Mouse (Mus musculus): Measurements from ENCODE around the gene Hist1h2bn. TPM values are rescaled to one million over a fixed set of nuclear protein-coding genes. Genes with fewer than 3 reads are reported as not detected.
A peak's percentile ranks its signal among the peaks of the same experiment; 100 is the strongest.
"Not testable (repeated sequence)": the region's sequence is repeated elsewhere in the genome, so short reads cannot be mapped to it uniquely, and the experiment has no call there.

The Hist1h2bn gene
- polyA plus RNA-seq, 1 experiment from 2014 or later: not detected

GRCm38 (mm10) chr13:21751417-21751816, 2.5 kb upstream of the Hist1h2bn start:
- H3K9me3 ChIP-seq (ENCODE audit: control insufficient read depth, low read length): no peaks in the 10 kb centered on the region
- no peak overlapping the region for H3K4me3 ChIP-seq (ENCODE audit: low read length)
- no peaks in the 10 kb centered on the region for H3K36me3 ChIP-seq (ENCODE audit: control insufficient read depth, insufficient read depth, low read length)
- H3K9ac ChIP-seq (ENCODE audit: low read depth, low read length): no peak overlapping the region
- no peak overlapping the region for H3K4me2 ChIP-seq (ENCODE audit: low read length)
- H3K4me1 ChIP-seq (ENCODE audit: control insufficient read depth, insufficient read depth, low read depth, low read length): peaks cover 18% of the 10 kb centered on the region
- no peaks in the 10 kb centered on the region for H3K27me3 ChIP-seq (replicated peaks; ENCODE audit: control insufficient read depth, insufficient read depth, low read length)
- H3K27ac ChIP-seq (ENCODE audit: low read depth, low read length): no peak overlapping the region
- no peak for ATAC-seq

GRCm38 (mm10) chr13:21751827-21752226, 2.1 kb upstream of the Hist1h2bn start:
- ATAC-seq: no peak
- Histone ChIP-seq H3K9ac (ENCODE audit: low read depth, low read length) (no peak overlapping the region), H3K36me3 (ENCODE audit: control insufficient read depth, insufficient read depth, low read length) (no peaks in the 10 kb centered on the region), H3K27me3 (replicated peaks; ENCODE audit: control insufficient read depth, insufficient read depth, low read length) (no peaks in the 10 kb centered on the region), H3K27ac (ENCODE audit: low read depth, low read length) (no peak overlapping the region), H3K4me1 (ENCODE audit: control insufficient read depth, insufficient read depth, low read depth, low read length) (peaks cover 18% of the 10 kb centered on the region), H3K4me2 (ENCODE audit: low read length) (no peak overlapping the region), H3K9me3 (ENCODE audit: control insufficient read depth, low read length) (no peaks in the 10 kb centered on the region), H3K4me3 (ENCODE audit: low read length) (no peak overlapping the region)
- WGBS: 80% methylated on average over 3 of the region's 3 CpGs

- WGBS: 50% methylated on average over 3 of the region's 3 CpGs
- H3K9ac ChIP-seq (ENCODE audit: low read depth, low read length): no peak overlapping the region
Observed at GRCm38 (mm10) chr13:21752356-21752755, 1.6 kb upstream of the Hist1h2bn start.

GRCm38 (mm10) chr13:21753051-21753523, 836 bp upstream of the Hist1h2bn start:
- Histone ChIP-seq H3K4me3 (ENCODE audit: low read length) (peak overlapping the region; percentile 48), H3K36me3 (ENCODE audit: control insufficient read depth, insufficient read depth, low read length) (no peaks in the 10 kb centered on the region), H3K27me3 (replicated peaks; ENCODE audit: control insufficient read depth, insufficient read depth, low read length) (no peaks in the 10 kb centered on the region), H3K4me1 (ENCODE audit: control insufficient read depth, insufficient read depth, low read depth, low read length) (peaks cover 18% of the 10 kb centered on the region), H3K9me3 (ENCODE audit: control insufficient read depth, low read length) (no peaks in the 10 kb centered on the region), H3K4me2 (ENCODE audit: low read length) (peak overlapping the region; percentile 82), H3K9ac (ENCODE audit: low read depth, low read length) (peak overlapping the region; percentile 63), H3K27ac (ENCODE audit: low read depth, low read length) (peak overlapping the region; percentile 88)
- ATAC-seq: no peak
- WGBS: 4% methylated on average over 10 of the region's 10 CpGs

More at GRCm38 (mm10) chr13:21752356-21752755, 1.6 kb upstream of the Hist1h2bn start:
- H3K36me3 ChIP-seq (ENCODE audit: control insufficient read depth, insufficient read depth, low read length): no peaks in the 10 kb centered on the region
- no peak overlapping the region for H3K27ac ChIP-seq (ENCODE audit: low read depth, low read length)
- no peak overlapping the region for H3K4me2 ChIP-seq (ENCODE audit: low read length)
- no peaks in the 10 kb centered on the region for H3K27me3 ChIP-seq (replicated peaks; ENCODE audit: control insufficient read depth, insufficient read depth, low read length)
- H3K4me1 ChIP-seq (ENCODE audit: control insufficient read depth, insufficient read depth, low read depth, low read length): peaks cover 18% of the 10 kb centered on the region
- no peak for ATAC-seq
- no peaks in the 10 kb centered on the region for H3K9me3 ChIP-seq (ENCODE audit: control insufficient read depth, low read length)
- no peak overlapping the region for H3K4me3 ChIP-seq (ENCODE audit: low read length)

GRCm38 (mm10) chr13:21754294-21755001, 525 bp downstream of the Hist1h2bn start:
- Histone ChIP-seq H3K9ac (ENCODE audit: low read depth, low read length) (peak overlapping the region; percentile 43), H3K27ac (ENCODE audit: low read depth, low read length) (peak overlapping the region; percentile 77), H3K4me3 (ENCODE audit: low read length) (peak overlapping the region; percentile 48), H3K4me1 (ENCODE audit: control insufficient read depth, insufficient read depth, low read depth, low read length) (peaks cover 13% of the 10 kb centered on the region), H3K4me2 (ENCODE audit: low read length) (peak overlapping the region; percentile 82)
- H3K36me3 ChIP-seq (ENCODE audit: control insufficient read depth, insufficient read depth, low read length); ATAC-seq; H3K9me3 ChIP-seq (ENCODE audit: control insufficient read depth, low read length); H3K27me3 ChIP-seq (replicated peaks; ENCODE audit: control insufficient read depth, insufficient read depth, low read length): not testable (repeated sequence)
- WGBS: under 1% methylated on average over 15 of the region's 26 CpGs

- WGBS: 55% methylated on average over 1 of the region's 1 CpGs
- no peaks in the 10 kb centered on the region for H3K9me3 ChIP-seq (ENCODE audit: control insufficient read depth, low read length)
- no peaks in the 10 kb centered on the region for H3K36me3 ChIP-seq (ENCODE audit: control insufficient read depth, insufficient read depth, low read length)
- no peak overlapping the region for H3K9ac ChIP-seq (ENCODE audit: low read depth, low read length)
- H3K4me2 ChIP-seq (ENCODE audit: low read length): no peak overlapping the region
- H3K4me3 ChIP-seq (ENCODE audit: low read length): no peak overlapping the region
- ATAC-seq: no peak
- H3K4me1 ChIP-seq (ENCODE audit: control insufficient read depth, insufficient read depth, low read depth, low read length): peaks cover 10% of the 10 kb centered on the region
- no peak overlapping the region for H3K27ac ChIP-seq (ENCODE audit: low read depth, low read length)
- H3K27me3 ChIP-seq (replicated peaks; ENCODE audit: control insufficient read depth, insufficient read depth, low read length): no peaks in the 10 kb centered on the region
Observed at GRCm38 (mm10) chr13:21755707-21756106, 1.8 kb downstream of the Hist1h2bn start.

GRCm38 (mm10) chr13:21778814-21779766, 25.2 kb downstream of the Hist1h2bn start:
- Histone ChIP-seq H3K27ac (ENCODE audit: low read depth, low read length) (peak overlapping the region; percentile 55), H3K9me3 (ENCODE audit: control insufficient read depth, low read length) (no peaks in the 10 kb centered on the region), H3K4me3 (ENCODE audit: low read length) (peak overlapping the region; percentile 58), H3K36me3 (ENCODE audit: control insufficient read depth, insufficient read depth, low read length) (no peaks in the 10 kb centered on the region), H3K9ac (ENCODE audit: low read depth, low read length) (peak overlapping the region; percentile 66), H3K4me1 (ENCODE audit: control insufficient read depth, insufficient read depth, low read depth, low read length) (peaks cover 26% of the 10 kb centered on the region), H3K4me2 (ENCODE audit: low read length) (peak overlapping the region; percentile 90), H3K27me3 (replicated peaks; ENCODE audit: control insufficient read depth, insufficient read depth, low read length) (0 out of 2 replicates have a peak, but pooled peaks cover 2% of the 10 kb centered on the region)
- ATAC-seq: peak; percentile 97
- 5% methylated on average over 32 of the region's 33 CpGs for WGBS

- Histone ChIP-seq H3K4me2 (ENCODE audit: low read length) (peak within 1 kb of the TSS; percentile 90), H3K27me3 (replicated peaks; ENCODE audit: control insufficient read depth, insufficient read depth, low read length) (0 out of 2 replicates have a peak, but pooled peaks cover 2% of the 10 kb centered on the region), H3K9me3 (ENCODE audit: control insufficient read depth, low read length) (no peaks in the 10 kb centered on the region), H3K9ac (ENCODE audit: low read depth, low read length) (peak within 1 kb of the TSS; percentile 66), H3K27ac (ENCODE audit: low read depth, low read length) (peak within 1 kb of the TSS; percentile 55), H3K36me3 (ENCODE audit: control insufficient read depth, insufficient read depth, low read length) (no peaks in the 10 kb centered on the region), H3K4me1 (ENCODE audit: control insufficient read depth, insufficient read depth, low read depth, low read length) (peaks cover 29% of the 10 kb centered on the region), H3K4me3 (ENCODE audit: low read length) (peak within 1 kb of the TSS; percentile 58)
- ATAC-seq: no peak
- 1% methylated on average over 44 of the region's 44 CpGs for WGBS
Observed at GRCm38 (mm10) chr13:21779767-21780731, 26.1 kb downstream of the Hist1h2bn start, which contains the start of gene Hist1h1b. Hist1h1b (minus strand) TSS chr13:21780625.
